Mouse (Mus musculus): ENCODE results near the gene Bola1.

The Bola1 gene

DNA sequence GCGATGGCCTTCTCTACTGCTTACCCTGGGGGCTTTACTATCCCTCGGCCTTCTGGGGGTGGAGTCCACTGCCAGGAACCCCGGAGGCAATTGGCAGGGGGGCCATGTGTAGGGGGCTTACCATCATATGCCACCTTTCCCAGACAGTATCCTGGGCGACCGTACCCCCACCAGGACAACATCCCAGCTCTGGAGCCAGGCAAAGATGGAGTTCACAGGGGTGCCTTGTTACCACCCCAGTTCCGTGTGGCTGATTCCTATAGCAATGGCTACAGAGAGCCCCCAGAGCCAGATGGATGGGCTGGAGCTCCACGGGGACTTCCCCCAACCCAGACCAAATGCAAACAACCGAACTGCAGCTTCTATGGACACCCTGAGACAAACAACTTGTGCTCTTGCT lies 64.0 kb downstream of the Bola1 start:
- DNase-seq (ENCODE audit: low spot score in 2 of 2) = no peak

DNA sequence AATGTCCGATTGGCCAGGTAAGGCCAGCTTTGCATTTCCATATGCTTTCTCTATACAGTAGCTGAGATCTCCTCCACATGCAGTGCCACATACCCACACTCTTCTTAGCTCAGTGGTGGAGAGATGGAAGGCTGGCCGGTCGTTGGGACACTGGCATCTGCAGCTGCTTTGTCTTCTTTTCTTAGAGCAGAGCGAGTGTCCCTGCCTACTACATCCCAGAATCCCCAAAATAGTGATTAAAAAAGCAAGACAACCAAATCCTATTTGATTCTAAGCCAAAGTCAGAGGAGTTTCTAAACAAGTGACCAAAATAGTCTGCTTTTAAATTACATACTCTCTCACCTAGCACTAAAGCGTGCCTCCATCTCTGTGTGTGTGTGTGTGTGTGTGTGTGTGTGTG lies 66.9 kb downstream of the Bola1 start:
- peak; percentile 27 to 41 for DNase-seq (ENCODE audit: low spot score in 2 of 2)

DNA sequence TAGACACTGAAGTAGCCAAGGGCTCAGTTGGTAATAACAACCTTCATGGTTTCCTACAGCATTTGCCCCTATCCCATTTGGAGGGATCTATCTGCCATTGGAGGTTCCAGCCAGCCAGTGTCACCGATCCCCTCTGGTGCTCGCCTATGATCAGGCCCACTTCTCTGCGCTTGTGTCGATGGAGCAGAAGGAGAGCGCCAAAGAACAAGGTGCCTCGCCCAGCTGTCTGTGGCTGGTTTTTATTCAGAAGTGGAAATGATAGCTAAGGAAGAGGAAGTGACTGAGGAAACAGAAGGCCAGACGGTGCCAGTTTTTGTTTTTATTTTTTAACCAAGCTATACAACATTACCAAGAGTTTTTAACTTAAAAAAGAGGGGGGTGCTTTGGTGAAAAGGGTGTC lies 67.7 kb downstream of the Bola1 start:
- no peak for DNase-seq (ENCODE audit: low spot score in 2 of 2)

- peak; percentile 67 to 75 for DNase-seq (ENCODE audit: low spot score in 2 of 2)
Measured at GRCm38 (mm10) chr3:96147950-96148349, 71.6 kb downstream of the Bola1 start.
